In the genomic region with DNA sequence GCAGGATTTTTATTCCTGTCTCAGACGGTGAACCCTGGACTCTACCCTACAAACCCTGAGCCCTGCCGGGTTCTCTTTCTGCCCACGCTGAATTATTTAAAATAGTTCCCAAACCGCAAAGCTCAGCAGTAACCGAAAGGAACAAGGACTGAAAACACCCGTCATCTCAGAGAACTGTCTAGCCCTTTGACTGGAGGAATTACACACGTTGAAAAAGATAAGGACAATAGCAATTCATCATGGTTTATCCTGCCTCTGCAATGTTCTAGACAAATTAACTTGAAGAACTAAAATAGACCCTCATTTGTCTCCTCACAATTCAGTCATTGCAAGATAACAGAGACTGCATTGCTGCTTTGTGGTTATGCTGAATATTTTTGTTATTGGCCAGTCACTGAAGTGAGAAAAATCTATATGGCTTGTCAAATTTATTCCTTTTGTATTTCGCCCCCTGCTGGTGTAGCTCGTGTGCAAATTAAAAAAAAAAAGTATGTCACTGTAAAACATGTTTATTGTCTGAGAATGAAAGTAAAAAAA, we compare ENCODE assay signal across 8 mouse cellular contexts. TPM values are rescaled to one million over a fixed set of nuclear protein-coding genes. Genes with fewer than 3 reads are reported as not detected.
DNase-seq lines count a peak whose midpoint lies in the region; ATAC-seq lines count a peak whose summit lies in the region.

No protein-coding gene starts in this region.

- no peaks in the 10 kb centered on the region for H3K9me3 ChIP-seq in forebrain, embryonic 10.5 days
- no peaks in the 10 kb centered on the region for H3K9me3 ChIP-seq in hindbrain, embryonic 10.5 days
- no peaks in the 10 kb centered on the region for H3K9me3 ChIP-seq in lung, embryonic 15.5 days

- peak overlapping the region; percentile 91 for H3K4me2 ChIP-seq in lung, embryonic 15.5 days

- no peaks in the 10 kb centered on the region for H3K36me3 ChIP-seq in forebrain, embryonic 10.5 days (replicated peaks)
- no peaks in the 10 kb centered on the region for H3K36me3 ChIP-seq in hindbrain, embryonic 10.5 days
- H3K36me3 ChIP-seq in lung, embryonic 15.5 days: no peaks in the 10 kb centered on the region

- under 1% methylated on average over 9 of the region's 9 CpGs for WGBS in forebrain, embryonic 10.5 days
- under 1% methylated on average over 9 of the region's 9 CpGs for WGBS in hindbrain, embryonic 10.5 days
- under 1% methylated on average over 9 of the region's 9 CpGs for WGBS in lung, embryonic 15.5 days

- peak overlapping the region; percentile 97 for H3K4me3 ChIP-seq in forebrain, embryonic 10.5 days
- H3K4me3 ChIP-seq in hindbrain, embryonic 10.5 days: peak overlapping the region; percentile 95
- H3K4me3 ChIP-seq in lung, embryonic 15.5 days: peak overlapping the region; percentile 99

- peak; percentile 83 for DNase-seq in MEL-GATA-1-ER (ENCODE audit: extremely low read depth, low read depth)
- peak; percentile 80 for DNase-seq in c-Kit-negative CD71-positive TER-119-positive erythroid progenitor cells, embryonic 14.5 days (ENCODE audit: low read depth, low spot score)
- peak; percentile 18 for DNase-seq in forebrain, embryonic 10.5 days (ENCODE audit: extremely low spot score, low spot score)
- peak; percentile 27 for DNase-seq in hindbrain, embryonic 10.5 days (ENCODE audit: low spot score)
- peak; percentile 28 to 60 for DNase-seq in layer of hippocampus, adult 8-10 months (ENCODE audit: low spot score in 2 of 2)
- DNase-seq in retina, adult 2 months (ENCODE audit: low read depth, low spot score): peak; percentile 46
- DNase-seq in ovary, postnatal 36 days (ENCODE audit: low spot score): no peak

- peaks cover 14% of the 10 kb centered on the region for H3K4me1 ChIP-seq in forebrain, embryonic 10.5 days
- peaks cover 13% of the 10 kb centered on the region for H3K4me1 ChIP-seq in hindbrain, embryonic 10.5 days (replicated peaks)
- peaks cover 6% of the 10 kb centered on the region; the same call in 1 of the 2 replicates for H3K4me1 ChIP-seq in lung, embryonic 15.5 days

- peak overlapping the region; percentile 56 for H3K9ac ChIP-seq in lung, embryonic 15.5 days

- no peak for ATAC-seq in lung, embryonic 15.5 days (ENCODE audit: borderline replicate concordance, extremely low read depth, low FRiP score, low TSS enrichment)

- peak overlapping the region; percentile 91 for H3K27ac ChIP-seq in forebrain, embryonic 10.5 days
- H3K27ac ChIP-seq in hindbrain, embryonic 10.5 days: peak overlapping the region; percentile 94
- H3K27ac ChIP-seq in lung, embryonic 15.5 days: peak overlapping the region; percentile 98

- H3K27me3 ChIP-seq in forebrain, embryonic 10.5 days (ENCODE audit: poor library complexity, severe bottlenecking): no peaks in the 10 kb centered on the region
- no peaks in the 10 kb centered on the region for H3K27me3 ChIP-seq in hindbrain, embryonic 10.5 days (ENCODE audit: insufficient read depth, poor library complexity, severe bottlenecking)
- H3K27me3 ChIP-seq in lung, embryonic 15.5 days: no peaks in the 10 kb centered on the region

RNA-seq across cellular contexts. Expression of a gene that starts 1.0 kb away (rescaled TPM):
- polyA plus RNA-seq in forebrain, embryonic 10.5 days (2016; fragmentation: Nextera tagmentation; extraction: Ambion mirVana): 20.5 and 21.9 TPM in 2 replicates
- polyA plus RNA-seq in hindbrain, embryonic 10.5 days (2016; fragmentation: Nextera tagmentation; extraction: Ambion mirVana): 21.5 and 26.1 TPM in 2 replicates
- 10 to 100 TPM; 78.5 to 92.9 (median 84.3) TPM for total RNA-seq in layer of hippocampus, adult 8-10 months (2022)
- 18.4 and 19.7 TPM in 2 replicates for polyA plus RNA-seq in lung, embryonic 15.5 days (2015; fragmentation: Nextera tagmentation; extraction: Ambion mirVana)
